Mouse (Mus musculus): ENCODE data around the gene Cfap157. TPM values are rescaled to one million over a fixed set of nuclear protein-coding genes. Genes with fewer than 3 reads are reported as not detected.

Cfap157 gene
- polyA plus RNA-seq, 1 experiment from 2014 or later: 0.36 TPM

GRCm38 (mm10) chr2:32736306-32736829 lies 47.9 kb downstream of the Cfap157 start:
- ATAC-seq (ENCODE audit: insufficient number of reproducible peaks, insufficient read depth, low FRiP score, low read depth): no peak
- no peaks in the 10 kb centered on the region for H3K36me3 ChIP-seq (ENCODE audit: control insufficient read depth, insufficient read depth, low read length)
- H3K9me3 ChIP-seq (ENCODE audit: control insufficient read depth, low read length): no peaks in the 10 kb centered on the region
- H3K4me3 ChIP-seq (ENCODE audit: control insufficient read depth in 1 of 2, insufficient read depth in 1 of 2, low read depth in 1 of 2, low read length in 2 of 2): no peak overlapping the region
- peaks cover 14% of the 10 kb centered on the region for H3K27me3 ChIP-seq (ENCODE audit: control insufficient read depth, insufficient read depth, low read length)
- peak overlapping the region; percentile 1; the same call in 1 of the 2 replicates for H3K4me2 ChIP-seq (ENCODE audit: low read length)
- H3K4me1 ChIP-seq (ENCODE audit: control insufficient read depth in 2 of 2, insufficient read depth in 2 of 2, low read length in 2 of 2): peaks cover 4 to 7% of the 10 kb centered on the region in 2 experiments
- peak overlapping the region in 1 of 2 experiments; percentile 28; a peak in 1 of 4 replicates for H3K27ac ChIP-seq (replicated peaks in 1 of 2; ENCODE audit: control insufficient read depth in 1 of 2, insufficient read depth in 1 of 2, low read depth in 2 of 2, low read length in 2 of 2)
- whole genome bisulfite sequencing: 34% methylated on average over 3 of the region's 3 CpGs
- no peak overlapping the region for H3K9ac ChIP-seq (ENCODE audit: low read length)

GRCm38 (mm10) chr2:32734933-32735332 lies 49.3 kb downstream of the Cfap157 start:
- ATAC-seq (ENCODE audit: insufficient number of reproducible peaks, insufficient read depth, low FRiP score, low read depth): peak; percentile 66

GRCm38 (mm10) chr2:32734480-32734879 lies 49.7 kb downstream of the Cfap157 start:
- Histone ChIP-seq H3K9ac (ENCODE audit: low read length) (no peak overlapping the region), H3K27ac (replicated peaks in 1 of 2; ENCODE audit: control insufficient read depth in 1 of 2, insufficient read depth in 1 of 2, low read depth in 2 of 2, low read length in 2 of 2) (peak overlapping the region; percentile 65), H3K27me3 (ENCODE audit: control insufficient read depth, insufficient read depth, low read length) (no peaks in the 10 kb centered on the region; the same call in 1 of the 2 replicates), H3K36me3 (ENCODE audit: control insufficient read depth, insufficient read depth, low read length) (no peaks in the 10 kb centered on the region), H3K4me1 (ENCODE audit: control insufficient read depth in 2 of 2, insufficient read depth in 2 of 2, low read length in 2 of 2) (peaks cover 6 to 16% of the 10 kb centered on the region in 2 experiments), H3K4me3 (ENCODE audit: control insufficient read depth in 1 of 2, insufficient read depth in 1 of 2, low read depth in 1 of 2, low read length in 2 of 2) (no peak overlapping the region), H3K4me2 (ENCODE audit: low read length) (no peak overlapping the region; the same call in 1 of the 2 replicates), H3K9me3 (ENCODE audit: control insufficient read depth, low read length) (no peaks in the 10 kb centered on the region)
- 38% methylated on average over 4 of the region's 4 CpGs for WGBS
- ATAC-seq (ENCODE audit: insufficient number of reproducible peaks, insufficient read depth, low FRiP score, low read depth): peak; percentile 28; the same call in 1 of the 2 replicates

More at GRCm38 (mm10) chr2:32734933-32735332, 49.3 kb downstream of the Cfap157 start:
- Histone ChIP-seq H3K9ac (ENCODE audit: low read length) (no peak overlapping the region), H3K9me3 (ENCODE audit: control insufficient read depth, low read length) (no peaks in the 10 kb centered on the region), H3K27me3 (ENCODE audit: control insufficient read depth, insufficient read depth, low read length) (peaks cover 4% of the 10 kb centered on the region; the same call in 1 of the 2 replicates), H3K4me3 (ENCODE audit: control insufficient read depth in 1 of 2, insufficient read depth in 1 of 2, low read depth in 1 of 2, low read length in 2 of 2) (no peak overlapping the region), H3K4me2 (ENCODE audit: low read length) (0 out of 2 replicates have a peak overlapping the region, but pooled peaks have one; percentile 1), H3K27ac (replicated peaks in 1 of 2; ENCODE audit: control insufficient read depth in 1 of 2, insufficient read depth in 1 of 2, low read depth in 2 of 2, low read length in 2 of 2) (peak overlapping the region; percentile 65), H3K4me1 (ENCODE audit: control insufficient read depth in 2 of 2, insufficient read depth in 2 of 2, low read length in 2 of 2) (peaks cover 6 to 16% of the 10 kb centered on the region in 2 experiments), H3K36me3 (ENCODE audit: control insufficient read depth, insufficient read depth, low read length) (no peaks in the 10 kb centered on the region)
- WGBS: 39% methylated on average over 4 of the region's 4 CpGs

GRCm38 (mm10) chr2:32732695-32733094 lies 51.5 kb downstream of the Cfap157 start:
- H3K4me1 ChIP-seq (ENCODE audit: control insufficient read depth in 2 of 2, insufficient read depth in 2 of 2, low read length in 2 of 2): peaks cover 6 to 16% of the 10 kb centered on the region in 2 experiments
- no peaks in the 10 kb centered on the region for H3K27me3 ChIP-seq (ENCODE audit: control insufficient read depth, insufficient read depth, low read length)
- no peak for ATAC-seq (ENCODE audit: insufficient number of reproducible peaks, insufficient read depth, low FRiP score, low read depth)
- no peak overlapping the region for H3K4me2 ChIP-seq (ENCODE audit: low read length)
- H3K9ac ChIP-seq (ENCODE audit: low read length): no peak overlapping the region
- H3K4me3 ChIP-seq (ENCODE audit: control insufficient read depth in 1 of 2, insufficient read depth in 1 of 2, low read depth in 1 of 2, low read length in 2 of 2): no peak overlapping the region
- peak overlapping the region in 1 of 2 experiments; percentile 66; a peak in 2 of 4 replicates for H3K27ac ChIP-seq (replicated peaks in 1 of 2; ENCODE audit: control insufficient read depth in 1 of 2, insufficient read depth in 1 of 2, low read depth in 2 of 2, low read length in 2 of 2)
- no peaks in the 10 kb centered on the region for H3K9me3 ChIP-seq (ENCODE audit: control insufficient read depth, low read length)
- 57% methylated on average over 6 of the region's 6 CpGs for WGBS
- H3K36me3 ChIP-seq (ENCODE audit: control insufficient read depth, insufficient read depth, low read length): no peaks in the 10 kb centered on the region

- Histone ChIP-seq H3K9me3 (ENCODE audit: control insufficient read depth, low read length) (no peaks in the 10 kb centered on the region), H3K27ac (replicated peaks in 1 of 2; ENCODE audit: control insufficient read depth in 1 of 2, insufficient read depth in 1 of 2, low read depth in 2 of 2, low read length in 2 of 2) (peak overlapping the region; percentile 33 to 66), H3K27me3 (ENCODE audit: control insufficient read depth, insufficient read depth, low read length) (no peaks in the 10 kb centered on the region), H3K4me1 (ENCODE audit: control insufficient read depth in 2 of 2, insufficient read depth in 2 of 2, low read length in 2 of 2) (peaks cover 6 to 16% of the 10 kb centered on the region in 2 experiments), H3K4me3 (ENCODE audit: control insufficient read depth in 1 of 2, insufficient read depth in 1 of 2, low read depth in 1 of 2, low read length in 2 of 2) (no peak overlapping the region), H3K9ac (ENCODE audit: low read length) (peak overlapping the region; percentile 22; the same call in 1 of the 2 replicates), H3K36me3 (ENCODE audit: control insufficient read depth, insufficient read depth, low read length) (no peaks in the 10 kb centered on the region), H3K4me2 (ENCODE audit: low read length) (0 out of 2 replicates have a peak overlapping the region, but pooled peaks have one; percentile 48)
- WGBS: 57% methylated on average over 4 of the region's 4 CpGs
- ATAC-seq (ENCODE audit: insufficient number of reproducible peaks, insufficient read depth, low FRiP score, low read depth): no peak
Observed at GRCm38 (mm10) chr2:32731911-32732310, 52.3 kb downstream of the Cfap157 start.

- Histone ChIP-seq H3K4me2 (ENCODE audit: low read length) (peak overlapping the region; percentile 48), H3K9me3 (ENCODE audit: control insufficient read depth, low read length) (no peaks in the 10 kb centered on the region), H3K9ac (ENCODE audit: low read length) (0 out of 2 replicates have a peak overlapping the region, but pooled peaks have one; percentile 18), H3K4me3 (ENCODE audit: control insufficient read depth in 1 of 2, insufficient read depth in 1 of 2, low read depth in 1 of 2, low read length in 2 of 2) (peak overlapping the region in 1 of 2 experiments; percentile 4; a peak in 1 of 4 replicates), H3K27me3 (ENCODE audit: control insufficient read depth, insufficient read depth, low read length) (no peaks in the 10 kb centered on the region), H3K4me1 (ENCODE audit: control insufficient read depth in 2 of 2, insufficient read depth in 2 of 2, low read length in 2 of 2) (peaks cover 6 to 16% of the 10 kb centered on the region in 2 experiments), H3K36me3 (ENCODE audit: control insufficient read depth, insufficient read depth, low read length) (no peaks in the 10 kb centered on the region), H3K27ac (replicated peaks in 1 of 2; ENCODE audit: control insufficient read depth in 1 of 2, insufficient read depth in 1 of 2, low read depth in 2 of 2, low read length in 2 of 2) (peak overlapping the region; percentile 66 to 83)
- 17% methylated on average over 11 of the region's 11 CpGs for WGBS
- ATAC-seq (ENCODE audit: insufficient number of reproducible peaks, insufficient read depth, low FRiP score, low read depth): no peak
Observed at GRCm38 (mm10) chr2:32730854-32731253, 53.4 kb downstream of the Cfap157 start.

- peak overlapping the region; percentile 48 for H3K4me2 ChIP-seq (ENCODE audit: low read length)
- H3K9ac ChIP-seq (ENCODE audit: low read length): peak overlapping the region; percentile 25; the same call in 1 of the 2 replicates
- WGBS: 68% methylated on average over 4 of the region's 4 CpGs
- no peaks in the 10 kb centered on the region for H3K36me3 ChIP-seq (ENCODE audit: control insufficient read depth, insufficient read depth, low read length)
- H3K9me3 ChIP-seq (ENCODE audit: control insufficient read depth, low read length): no peaks in the 10 kb centered on the region
- peaks cover 6 to 14% of the 10 kb centered on the region in 2 experiments for H3K4me1 ChIP-seq (ENCODE audit: control insufficient read depth in 2 of 2, insufficient read depth in 2 of 2, low read length in 2 of 2)
- H3K4me3 ChIP-seq (ENCODE audit: control insufficient read depth in 1 of 2, insufficient read depth in 1 of 2, low read depth in 1 of 2, low read length in 2 of 2): peak overlapping the region; percentile 4 to 30
- H3K27ac ChIP-seq (replicated peaks in 1 of 2; ENCODE audit: control insufficient read depth in 1 of 2, insufficient read depth in 1 of 2, low read depth in 2 of 2, low read length in 2 of 2): peak overlapping the region; percentile 18 to 66
- H3K27me3 ChIP-seq (ENCODE audit: control insufficient read depth, insufficient read depth, low read length): no peaks in the 10 kb centered on the region
- no peak for ATAC-seq (ENCODE audit: insufficient number of reproducible peaks, insufficient read depth, low FRiP score, low read depth)
Observed at GRCm38 (mm10) chr2:32729547-32729946, 54.7 kb downstream of the Cfap157 start.

Measured in heart, embryonic 14.5 days (tissue).